Mouse (Mus musculus) thymus, adult 2 months (tissue): ENCODE measurements around the gene Pkd1. TPM values are rescaled to one million over a fixed set of nuclear protein-coding genes. Genes with fewer than 3 reads are reported as not detected.

Experiments used
- DNase-seq: peaks from one replicate; pipeline ENCODE4 v3.0.0; 2021
- H3K27ac ChIP-seq: fragments of 200-500 bp; 2 replicates; pipeline ENCODE4 v1.5.1; 2012; ENCODE audit warnings: low read length, control low read depth; ENCODE audit not compliant: control insufficient read depth, insufficient read depth
- H3K27me3 ChIP-seq: fragments of 200-500 bp; 2 replicates; pipeline ENCODE4 v1.6.1; 2012; ENCODE audit warnings: mild to moderate bottlenecking, low read length, moderate library complexity, mixed read lengths; ENCODE audit not compliant: control insufficient read depth, insufficient read depth
- H3K36me3 ChIP-seq: fragments of 200-500 bp; 2 replicates; pipeline ENCODE4 v1.6.1; 2012; ENCODE audit warnings: mild to moderate bottlenecking, low read length, moderate library complexity; ENCODE audit not compliant: control insufficient read depth, insufficient read depth
- H3K4me1 ChIP-seq: fragments of 200-500 bp; replicated peaks from 2 replicates; pipeline ENCODE4 v1.6.1; 2012; ENCODE audit warnings: low read length; ENCODE audit not compliant: control insufficient read depth, insufficient read depth
- H3K4me3 ChIP-seq: fragments of 200-500 bp; 2 replicates; pipeline ENCODE4 v1.5.1; 2012; ENCODE audit warnings: mild to moderate bottlenecking, low read length, control low read depth, moderate library complexity; ENCODE audit not compliant: control insufficient read depth, insufficient read depth
- CTCF ChIP-seq: fragments of 200-500 bp; IDR thresholded peaks from 2 replicates; pipeline ENCODE4 v1.5.1; 2012; ENCODE audit warnings: mild to moderate bottlenecking, control low read depth, low read length, moderate library complexity, borderline replicate concordance; ENCODE audit not compliant: control insufficient read depth, poor library complexity, insufficient read depth; ENCODE audit errors: extremely low read depth
- POLR2A ChIP-seq: fragments of 200-500 bp; IDR thresholded peaks from 2 replicates; pipeline ENCODE4 v1.6.1; 2012; ENCODE audit warnings: mild to moderate bottlenecking, low read length, control low read depth, moderate library complexity; ENCODE audit not compliant: control insufficient read depth, poor library complexity, insufficient read depth; ENCODE audit errors: extremely low read depth
- WGBS: fragments of 180-500 bp; shearing (Covaris S2); methylation state at CpG from one replicate; pipeline ENCODE4 v1.1.7; 2018; 5-methylcytosine and 5-hydroxymethylcytosine counted together
- polyA plus RNA-seq: library from polyadenylated mRNA; depleted of rRNA; stranded (reverse); fragments of >200 nt; gene quantifications from 2 replicates; pipeline ENCODE4 v1.2.3, GENCODE M21; 2012

Pkd1 gene
- polyA plus RNA-seq, 1 experiment = 92.8 TPM

GRCm38 (mm10) chr17:24617561-24618194 is 68.0 kb downstream of the Pkd1 start:
- H3K27ac ChIP-seq = no peak overlapping the region
- H3K36me3 ChIP-seq = peaks cover 44% of the 10 kb centered on the region
- 67% methylated on average over 14 of the region's 14 CpGs for WGBS
- TF ChIP-seq POLR2A (no peak), CTCF (no peak)
- no peak overlapping the region for H3K4me3 ChIP-seq
- DNase-seq = no peak
- H3K4me1 ChIP-seq = no peaks in the 10 kb centered on the region
- H3K27me3 ChIP-seq = no peaks in the 10 kb centered on the region

GRCm38 (mm10) chr17:24625472-24625871 is 75.8 kb downstream of the Pkd1 start:
- Histone ChIP-seq H3K4me3 (no peak overlapping the region), H3K27me3 (no peaks in the 10 kb centered on the region), H3K27ac (no peak overlapping the region), H3K36me3 (peaks cover 38% of the 10 kb centered on the region), H3K4me1 (no peaks in the 10 kb centered on the region)
- WGBS = 98% methylated on average over 8 of the region's 8 CpGs
- no peak for TF ChIP-seq POLR2A
- TF ChIP-seq CTCF = no peak
- no peak for DNase-seq

- no peak overlapping the region for H3K27ac ChIP-seq
- peaks cover 12% of the 10 kb centered on the region for H3K4me1 ChIP-seq
- no peak overlapping the region for H3K4me3 ChIP-seq
- TF ChIP-seq POLR2A (no peak), CTCF (peak; percentile 89; the same call in 1 of the 2 replicates)
- H3K36me3 ChIP-seq = peaks cover 11% of the 10 kb centered on the region
- peak; percentile 76 for DNase-seq
- 41% methylated on average over 5 of the region's 5 CpGs for WGBS
- H3K27me3 ChIP-seq = no peaks in the 10 kb centered on the region
Measured at GRCm38 (mm10) chr17:24628646-24629045, 79.0 kb downstream of the Pkd1 start.

- Histone ChIP-seq H3K4me1 (peaks cover 12% of the 10 kb centered on the region), H3K27ac (no peak overlapping the region), H3K27me3 (no peaks in the 10 kb centered on the region), H3K36me3 (no peaks in the 10 kb centered on the region; the same call in 1 of the 2 replicates), H3K4me3 (no peak overlapping the region)
- no peak for DNase-seq
- TF ChIP-seq CTCF (no peak), POLR2A (no peak)
- 96% methylated on average over 14 of the region's 14 CpGs for WGBS
Measured at GRCm38 (mm10) chr17:24630072-24630471, 80.4 kb downstream of the Pkd1 start.

GRCm38 (mm10) chr17:24632167-24632812 is 82.7 kb downstream of the Pkd1 start, which contains the start of the genes Tsc2 and Nthl1:
Tsc2 (minus strand) TSS chr17:24632630.
Nthl1 (plus strand) TSS chr17:24632680.
- H3K4me1 ChIP-seq = peaks cover 12% of the 10 kb centered on the region
- DNase-seq = peak; percentile 90
- peak within 1 kb of the TSS; percentile 71 for H3K4me3 ChIP-seq
- H3K27ac ChIP-seq = peak within 1 kb of the TSS; percentile 9; the same call in 1 of the 2 replicates
- 2% methylated on average over 51 of the region's 51 CpGs for WGBS
- TF ChIP-seq CTCF = 0 out of 2 replicates have a peak, but pooled peaks have one; percentile 57
- 0 out of 2 replicates have a peak, but pooled peaks have one; percentile 56 for TF ChIP-seq POLR2A
- no peaks in the 10 kb centered on the region for H3K36me3 ChIP-seq
- H3K27me3 ChIP-seq = no peaks in the 10 kb centered on the region

- no peaks in the 10 kb centered on the region for H3K27me3 ChIP-seq
- H3K27ac ChIP-seq = peak overlapping the region; percentile 9; the same call in 1 of the 2 replicates
- TF ChIP-seq CTCF (no peak), POLR2A (no peak)
- H3K4me1 ChIP-seq = peaks cover 12% of the 10 kb centered on the region
- DNase-seq = no peak
- H3K36me3 ChIP-seq = no peaks in the 10 kb centered on the region
- peak overlapping the region; percentile 71 for H3K4me3 ChIP-seq
- WGBS = 17% methylated on average over 22 of the region's 22 CpGs
Measured at GRCm38 (mm10) chr17:24632813-24633449, 83.3 kb downstream of the Pkd1 start.

- no peak for TF ChIP-seq CTCF
- Histone ChIP-seq H3K27me3 (no peaks in the 10 kb centered on the region), H3K4me1 (peaks cover 12% of the 10 kb centered on the region), H3K4me3 (no peak overlapping the region), H3K36me3 (no peaks in the 10 kb centered on the region), H3K27ac (no peak overlapping the region)
- WGBS = 93% methylated on average over 11 of the region's 11 CpGs
- DNase-seq = no peak
Measured at GRCm38 (mm10) chr17:24633831-24634230, 84.2 kb downstream of the Pkd1 start.
